Mouse (Mus musculus) neural tube, embryonic 11.5 days (tissue): ENCODE measurements around the gene Slc38a10. TPM values are rescaled to one million over a fixed set of nuclear protein-coding genes. Genes with fewer than 3 reads are reported as not detected.

Experiments
- ATAC-seq: fragments of 200-750 bp; cut with Nextera tagmentation; 2 replicates; pipeline ENCODE4 v1.8.0; 2017; ENCODE audit warnings: moderate number of reproducible peaks, mild to moderate bottlenecking, moderate TSS enrichment, moderate library complexity; ENCODE audit not compliant: insufficient read depth, low FRiP score, low TSS enrichment
- DNase-seq: peaks from one replicate; pipeline ENCODE4 v3.0.0-alpha.2; 2015; ENCODE audit warnings: low spot score
- H3K27ac ChIP-seq: fragments of 300-500 bp; sonication (generic); 2 replicates; pipeline ENCODE4 v1.5.1; 2014; ENCODE audit warnings: low read depth, mild to moderate bottlenecking, low read length
- H3K27me3 ChIP-seq: fragments of 300-500 bp; sonication (generic); 2 replicates; pipeline ENCODE4 v1.6.1; 2014; ENCODE audit warnings: mild to moderate bottlenecking, low read length, mixed read lengths; ENCODE audit not compliant: control insufficient read depth, insufficient read depth
- H3K36me3 ChIP-seq: fragments of 300-500 bp; sonication (generic); 2 replicates; pipeline ENCODE4 v1.6.1; 2014; ENCODE audit warnings: mild to moderate bottlenecking, low read length, moderate library complexity, mixed read lengths; ENCODE audit not compliant: control insufficient read depth, insufficient read depth
- H3K4me1 ChIP-seq: fragments of 300-500 bp; sonication (generic); 2 replicates; pipeline ENCODE4 v1.6.1; 2014; ENCODE audit warnings: low read length, mixed read lengths; ENCODE audit not compliant: control insufficient read depth, insufficient read depth
- H3K4me2 ChIP-seq: fragments of 300-500 bp; sonication (generic); 2 replicates; pipeline ENCODE4 v1.6.1; 2014; ENCODE audit warnings: low read depth, mild to moderate bottlenecking, moderate library complexity
- H3K4me3 ChIP-seq: fragments of 300-500 bp; sonication (generic); 2 replicates; pipeline ENCODE4 v1.5.1; 2014; ENCODE audit warnings: low read depth, low read length
- H3K9ac ChIP-seq: fragments of 300-500 bp; sonication (generic); 2 replicates; pipeline ENCODE4 v1.6.1; 2014; ENCODE audit warnings: mild to moderate bottlenecking, low read length
- H3K9me3 ChIP-seq: fragments of 300-500 bp; sonication (generic); 2 replicates; pipeline ENCODE4 v1.6.1; 2016; ENCODE audit warnings: low read length; ENCODE audit not compliant: control insufficient read depth
- WGBS: fragments of 180-500 bp; shearing (Covaris S2); extraction: QIAGEN DNeasy Blood & Tissue Kit; methylation state at CpG from one replicate; pipeline ENCODE4 v1.1.7; 2014; 5-methylcytosine and 5-hydroxymethylcytosine counted together
- polyA plus RNA-seq: library from polyadenylated mRNA; unstranded; fragments of >200 nt; fragmentation: Nextera tagmentation; extraction: Ambion mirVana; gene quantifications from 2 replicates; pipeline ENCODE4 v1.2.1, GENCODE M21; 2014

Slc38a10 gene
- polyA plus RNA-seq, 1 experiment from 2014 or later: 79.1 TPM

DNA sequence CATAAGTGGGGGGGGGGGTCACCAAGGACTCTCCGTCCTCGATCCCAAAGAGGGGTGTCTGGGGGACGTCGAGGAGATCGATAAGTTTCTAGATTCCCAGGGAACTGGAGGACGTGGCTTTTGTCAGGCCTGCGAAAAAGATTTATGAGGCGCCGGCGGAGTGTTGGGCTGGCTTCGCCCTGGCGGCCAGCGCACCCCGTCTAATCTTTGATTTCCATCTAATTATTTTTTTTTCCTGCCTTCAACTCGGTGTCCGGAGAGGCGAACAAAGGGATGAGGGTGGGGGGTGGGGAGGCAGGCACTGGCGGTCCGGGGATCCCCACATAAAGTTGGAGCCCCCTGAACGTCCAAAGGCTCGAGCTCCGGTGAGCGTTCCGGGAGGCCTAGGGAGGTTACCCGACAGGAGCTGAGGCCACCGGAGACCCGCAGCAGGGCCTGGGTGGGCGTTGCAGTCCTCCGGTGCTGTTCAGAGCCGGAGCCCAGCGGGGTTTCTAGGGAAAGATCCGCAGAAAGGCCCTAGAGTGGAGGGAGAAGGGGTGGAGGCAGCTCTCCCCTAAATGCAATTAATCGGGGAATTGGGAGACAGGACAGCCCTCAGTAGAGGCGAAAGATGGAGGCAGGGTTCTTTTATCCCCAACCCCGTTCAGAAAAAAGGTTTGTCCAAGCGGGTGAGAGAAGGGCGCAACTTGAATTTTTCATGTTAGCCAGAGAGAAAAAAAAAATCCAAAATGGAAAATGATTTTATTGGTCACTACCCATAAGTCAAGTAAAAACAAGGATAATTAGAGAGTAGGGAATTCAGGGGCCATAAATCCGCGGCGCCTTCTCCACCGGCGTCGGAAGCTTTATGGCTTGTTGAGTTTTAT is 36.3 kb upstream of the Slc38a10 start:
- no peak for ATAC-seq
- Histone ChIP-seq H3K27me3 (no peaks in the 10 kb centered on the region), H3K4me3 (peak overlapping the region; percentile 82), H3K4me2 (peak overlapping the region; percentile 99), H3K27ac (peak overlapping the region; percentile 99), H3K9ac (peak overlapping the region; percentile 99), H3K4me1 (peaks cover 37% of the 10 kb centered on the region), H3K9me3 (no peaks in the 10 kb centered on the region), H3K36me3 (no peaks in the 10 kb centered on the region)
- peak; percentile 77 for DNase-seq
- WGBS: under 1% methylated on average over 43 of the region's 43 CpGs

DNA sequence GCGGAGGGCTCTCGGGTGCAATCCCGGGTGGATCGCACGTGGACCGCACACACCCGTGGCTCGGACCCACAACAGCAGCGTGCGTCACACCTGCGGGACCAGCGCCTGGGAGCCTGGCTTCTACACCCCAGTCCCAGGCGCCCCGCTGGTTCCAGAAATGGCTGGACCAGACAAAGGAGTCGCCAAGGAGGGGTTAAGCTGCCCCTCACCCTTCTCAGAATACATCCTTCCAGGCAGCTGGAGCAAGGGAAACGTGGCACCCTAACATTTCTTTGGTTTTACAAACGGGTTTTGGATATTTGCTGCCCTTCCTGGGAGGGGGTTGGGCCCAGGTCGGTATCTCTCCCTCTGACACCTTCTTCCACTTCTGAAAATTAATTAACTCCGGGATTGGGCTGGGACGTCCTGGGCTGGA is 35.7 kb upstream of the Slc38a10 start:
- under 1% methylated on average over 20 of the region's 20 CpGs for WGBS
- peaks cover 40% of the 10 kb centered on the region for H3K4me1 ChIP-seq
- ATAC-seq (no peak), DNase-seq (peak; percentile 77)
- H3K27ac ChIP-seq: peak overlapping the region; percentile 99
- H3K4me3 ChIP-seq: peak overlapping the region; percentile 82
- peak overlapping the region; percentile 99 for H3K9ac ChIP-seq
- no peaks in the 10 kb centered on the region for H3K27me3 ChIP-seq
- no peaks in the 10 kb centered on the region for H3K9me3 ChIP-seq
- peak overlapping the region; percentile 99 for H3K4me2 ChIP-seq
- no peaks in the 10 kb centered on the region for H3K36me3 ChIP-seq

DNA sequence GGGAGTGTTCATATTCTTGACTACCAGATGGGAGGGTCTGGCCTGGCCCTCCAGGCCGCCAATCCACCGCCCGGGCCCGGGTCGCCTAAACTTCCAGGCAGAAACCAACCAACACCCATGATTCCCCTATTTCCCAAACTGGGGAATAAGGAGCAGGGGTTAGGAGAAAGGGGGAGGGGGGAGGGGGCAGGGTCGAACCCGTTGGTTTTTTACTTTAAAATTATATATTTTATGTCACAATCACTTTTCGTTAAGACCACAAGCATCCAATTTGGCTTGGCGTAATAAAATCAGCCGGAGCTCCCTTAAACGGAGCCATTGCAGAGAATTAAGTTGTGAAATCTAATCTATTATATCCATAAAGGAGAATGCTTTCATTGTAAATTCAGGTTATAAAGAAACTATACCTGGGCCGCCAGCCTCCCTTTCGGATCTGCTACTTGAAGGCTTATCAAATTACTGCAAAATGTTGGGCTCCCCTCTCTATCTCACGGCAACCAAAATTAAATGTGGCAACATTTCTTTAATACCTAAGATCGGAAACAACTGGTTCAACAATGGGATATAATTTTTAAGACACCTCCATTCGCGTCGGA is 35.1 kb upstream of the Slc38a10 start:
- Histone ChIP-seq H3K27ac (peak overlapping the region; percentile 99), H3K4me2 (peak overlapping the region; percentile 99), H3K4me3 (peak overlapping the region; percentile 82), H3K9me3 (no peaks in the 10 kb centered on the region), H3K9ac (peak overlapping the region; percentile 99), H3K36me3 (no peaks in the 10 kb centered on the region), H3K27me3 (no peaks in the 10 kb centered on the region), H3K4me1 (peaks cover 40% of the 10 kb centered on the region)
- WGBS: 3% methylated on average over 18 of the region's 18 CpGs
- no peak for ATAC-seq
- no peak for DNase-seq

DNA sequence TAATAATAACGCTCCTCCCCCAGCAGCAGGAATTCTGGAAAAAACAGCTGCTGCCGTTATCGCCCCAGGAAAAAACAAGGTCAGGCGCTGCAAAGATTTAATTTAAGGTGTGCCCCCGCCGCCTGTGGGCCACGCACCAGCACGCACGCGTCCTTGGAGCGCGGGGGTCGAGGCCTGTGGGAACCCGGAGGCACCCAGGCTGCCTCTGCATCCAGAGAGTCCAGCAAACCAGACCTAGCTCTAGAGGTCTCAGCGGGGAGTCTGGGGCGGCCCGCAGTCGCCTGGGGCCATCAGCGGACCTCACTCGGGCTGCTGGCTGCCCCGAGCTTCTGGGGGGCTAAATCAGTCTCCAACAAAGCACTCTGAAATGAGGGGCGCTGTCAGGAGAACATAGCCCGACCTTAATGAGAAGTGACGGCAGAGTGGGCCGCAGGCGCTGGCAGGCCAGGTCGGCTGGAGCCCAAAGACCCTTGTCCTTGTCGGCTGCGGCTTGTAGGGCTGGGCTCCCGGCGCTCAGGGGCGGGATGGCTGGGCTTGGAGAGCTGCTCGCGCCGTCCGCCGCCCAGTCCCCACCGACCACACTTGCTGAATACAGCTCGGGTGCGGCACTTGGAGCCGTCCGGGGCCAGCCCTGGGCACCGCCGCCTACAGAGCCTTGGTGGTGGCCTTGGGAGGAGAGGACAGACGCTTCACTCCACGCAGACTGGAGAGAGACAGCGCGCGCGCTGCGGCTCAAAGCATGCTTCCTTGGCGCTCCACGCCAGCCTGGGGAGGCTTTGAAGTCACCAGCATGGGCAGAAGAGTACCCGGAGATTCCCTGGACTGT is 34.4 kb upstream of the Slc38a10 start:
- ATAC-seq: no peak
- under 1% methylated on average over 54 of the region's 54 CpGs for WGBS
- H3K4me1 ChIP-seq: peaks cover 39% of the 10 kb centered on the region

DNA sequence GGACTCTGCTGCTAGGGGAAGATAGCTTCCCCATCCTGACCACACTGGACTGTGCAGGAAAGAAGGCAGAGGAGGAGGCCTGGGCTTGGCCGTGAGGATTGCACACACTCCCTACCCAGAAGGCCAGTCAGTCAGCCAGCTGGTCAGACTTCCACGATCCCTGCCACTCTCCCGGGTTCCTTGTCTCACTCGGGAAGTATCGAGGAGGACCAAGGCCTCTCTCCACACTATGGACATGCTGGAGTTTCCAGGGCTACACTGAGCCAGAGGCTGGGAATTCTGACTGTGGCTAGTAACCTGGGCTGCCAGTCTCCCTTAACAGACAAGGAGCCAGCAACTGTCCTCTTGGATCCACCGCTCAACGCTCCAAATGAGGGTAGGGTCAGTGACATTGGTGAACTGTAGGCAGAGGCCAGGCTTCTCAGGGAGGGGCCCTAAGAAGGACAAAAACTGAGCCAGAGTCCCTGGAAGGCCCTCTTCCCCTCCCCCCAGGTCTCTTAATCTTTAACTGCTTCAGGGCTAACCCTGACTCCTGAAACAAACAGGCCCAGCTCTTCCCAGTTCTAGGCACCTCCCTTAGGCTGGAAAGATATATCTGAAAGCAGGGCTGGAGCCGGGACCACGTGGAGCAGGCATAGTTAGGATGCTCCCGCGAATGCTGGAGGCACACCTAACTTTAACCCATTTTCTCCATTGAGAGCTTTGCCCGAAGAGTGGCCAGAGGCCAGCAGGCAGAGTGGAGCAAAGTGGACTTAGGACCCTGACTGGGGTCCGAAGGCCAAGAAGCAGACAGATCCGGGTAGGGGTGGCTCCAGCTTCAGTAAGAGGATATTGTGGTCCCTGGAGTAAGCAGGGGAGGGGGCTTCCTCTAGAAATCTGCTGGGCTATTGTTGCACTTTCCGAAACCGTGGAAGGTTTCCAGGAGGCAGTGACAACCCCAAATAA is 33.5 kb upstream of the Slc38a10 start:
- H3K4me3 ChIP-seq: peak overlapping the region; percentile 82
- ATAC-seq: peak; percentile 3; the same call in 1 of the 2 replicates
- no peaks in the 10 kb centered on the region for H3K36me3 ChIP-seq
- no peaks in the 10 kb centered on the region for H3K27me3 ChIP-seq
- peak overlapping the region; percentile 99 for H3K4me2 ChIP-seq
- H3K4me1 ChIP-seq: peaks cover 36% of the 10 kb centered on the region
- WGBS: 2% methylated on average over 16 of the region's 16 CpGs
- no peaks in the 10 kb centered on the region for H3K9me3 ChIP-seq
- peak overlapping the region; percentile 99 for H3K27ac ChIP-seq
- DNase-seq: peak; percentile 63
- peak overlapping the region; percentile 99 for H3K9ac ChIP-seq

More for the DNA sequence above, 34.4 kb upstream of the Slc38a10 start:
- Histone ChIP-seq H3K4me3 (peak overlapping the region; percentile 82), H3K9me3 (no peaks in the 10 kb centered on the region), H3K9ac (peak overlapping the region; percentile 99), H3K4me2 (peak overlapping the region; percentile 99), H3K27me3 (no peaks in the 10 kb centered on the region), H3K36me3 (no peaks in the 10 kb centered on the region), H3K27ac (peak overlapping the region; percentile 99)
- peak; percentile 79 for DNase-seq

DNA sequence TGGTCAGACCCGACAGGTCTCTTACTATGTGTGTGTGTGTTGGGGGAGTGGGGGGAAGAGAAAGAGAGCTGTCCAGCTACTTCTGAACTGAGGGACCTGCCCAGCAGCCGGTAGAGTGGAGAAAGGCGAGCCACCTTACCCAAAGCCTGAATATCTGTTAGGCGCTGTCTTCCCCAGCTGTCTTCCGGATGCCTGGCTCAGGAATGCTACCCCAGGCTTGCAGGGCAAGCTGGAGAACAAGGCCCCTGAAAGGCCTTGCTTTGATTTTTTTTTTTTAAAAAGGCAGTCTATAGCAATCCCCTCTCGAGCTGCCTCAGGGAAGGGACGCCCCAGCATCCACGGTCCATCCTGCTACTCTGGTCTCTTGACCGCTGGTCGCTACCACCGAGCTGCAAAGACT is 32.6 kb upstream of the Slc38a10 start:
- 18% methylated on average over 11 of the region's 11 CpGs for WGBS
- no peak for ATAC-seq
- no peak overlapping the region for H3K4me3 ChIP-seq

DNA sequence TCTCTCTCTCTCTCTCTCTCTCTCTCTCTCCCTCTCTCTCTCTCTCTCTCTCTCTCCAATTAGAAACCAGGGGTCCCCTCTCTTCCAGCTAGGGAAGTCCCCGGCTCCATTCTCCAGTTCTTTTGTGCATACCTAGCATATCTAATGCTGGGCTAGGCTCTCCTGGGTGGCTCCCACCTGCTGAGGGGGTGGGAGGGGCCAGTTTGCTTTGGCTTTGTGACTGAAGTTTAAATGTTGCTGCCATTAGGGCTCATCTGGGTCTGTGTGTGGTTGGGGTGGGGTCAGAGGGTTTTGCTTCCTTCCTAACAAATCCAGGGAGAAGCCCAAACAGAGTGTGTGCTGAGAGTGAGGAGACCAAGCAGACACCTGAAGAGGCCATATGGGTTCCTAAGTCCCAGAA is 32.0 kb upstream of the Slc38a10 start:
- Histone ChIP-seq H3K4me1 (peaks cover 36% of the 10 kb centered on the region), H3K9ac (peak overlapping the region; percentile 99), H3K27ac (peak overlapping the region; percentile 27; the same call in 1 of the 2 replicates), H3K36me3 (no peaks in the 10 kb centered on the region), H3K9me3 (no peaks in the 10 kb centered on the region), H3K4me3 (no peak overlapping the region), H3K4me2 (no peak overlapping the region; the same call in 1 of the 2 replicates), H3K27me3 (no peaks in the 10 kb centered on the region)
- ATAC-seq (no peak), DNase-seq (no peak)
- 0% methylated on average over 1 of the region's 1 CpGs for WGBS

More for the DNA sequence above, 32.6 kb upstream of the Slc38a10 start:
- H3K4me2 ChIP-seq: peak overlapping the region; percentile 99
- no peaks in the 10 kb centered on the region for H3K36me3 ChIP-seq
- H3K4me1 ChIP-seq: peaks cover 36% of the 10 kb centered on the region
- no peak for DNase-seq
- no peaks in the 10 kb centered on the region for H3K27me3 ChIP-seq
- peak overlapping the region; percentile 99 for H3K9ac ChIP-seq
- H3K9me3 ChIP-seq: no peaks in the 10 kb centered on the region
- peak overlapping the region; percentile 99; the same call in 1 of the 2 replicates for H3K27ac ChIP-seq
